Mouse (Mus musculus) small intestine, adult 2 months (tissue): ENCODE data around the gene Runx3.

ENCODE experiments used
- CTCF ChIP-seq: fragments of 200-500 bp; IDR thresholded peaks from 2 replicates; pipeline ENCODE4 v1.5.1; 2012; ENCODE audit warnings: low read depth, mild to moderate bottlenecking, control low read depth, inconsistent platforms, low read length, moderate library complexity, mixed read lengths; ENCODE audit not compliant: insufficient replicate concordance, insufficient read length; ENCODE audit errors: extremely low read depth
- POLR2A ChIP-seq: fragments of 200-500 bp; IDR thresholded peaks from 2 replicates; pipeline ENCODE4 v1.6.1; 2012; ENCODE audit warnings: low read depth, mild to moderate bottlenecking, control low read depth, inconsistent platforms, low read length, moderate library complexity

DNA sequence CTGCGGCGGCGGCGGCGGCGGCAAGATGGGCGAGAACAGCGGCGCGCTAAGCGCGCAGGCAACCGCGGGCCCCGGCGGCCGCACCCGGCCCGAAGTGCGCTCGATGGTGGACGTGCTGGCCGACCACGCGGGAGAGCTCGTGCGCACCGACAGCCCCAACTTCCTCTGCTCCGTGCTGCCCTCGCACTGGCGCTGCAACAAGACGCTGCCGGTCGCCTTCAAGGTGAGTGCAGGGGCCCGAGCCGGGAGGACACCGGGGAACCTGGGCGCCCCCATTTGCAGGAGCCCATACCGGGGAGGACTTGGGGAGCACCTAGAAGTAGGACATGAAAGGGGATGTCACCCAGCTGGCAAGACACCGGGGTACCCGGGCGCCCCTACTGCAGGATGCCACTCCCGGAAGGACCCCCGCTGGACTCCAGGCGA lies 32.4 kb downstream of the Runx3 start:
- TF ChIP-seq CTCF (no peak), POLR2A (no peak)
